Mouse (Mus musculus) lung, embryonic 14.5 days (tissue): Measurements from ENCODE around the gene Igf2r. TPM values are rescaled to one million over a fixed set of nuclear protein-coding genes. Genes with fewer than 3 reads are reported as not detected.
A peak's percentile ranks its signal among the peaks of the same experiment; 100 is the strongest.

Source experiments
- ATAC-seq: fragments of 200-750 bp; cut with Nextera tagmentation; 2 replicates; pipeline ENCODE4 v1.8.0; 2017; ENCODE audit warnings: mild to moderate bottlenecking, moderate TSS enrichment, moderate library complexity; ENCODE audit not compliant: insufficient read depth
- DNase-seq: peaks from one replicate; pipeline ENCODE4 v3.0.0-alpha.2; 2015
- H3K27ac ChIP-seq: fragments of 300-500 bp; sonication (generic); 2 replicates; pipeline ENCODE4 v1.5.1; 2014; ENCODE audit warnings: low read depth, mild to moderate bottlenecking, moderate library complexity
- H3K27me3 ChIP-seq: fragments of 300-500 bp; sonication (generic); 2 replicates; pipeline ENCODE4 v1.6.1; 2014; ENCODE audit warnings: low read length, control low read depth; ENCODE audit not compliant: insufficient read depth
- H3K36me3 ChIP-seq: fragments of 300-500 bp; sonication (generic); 2 replicates; pipeline ENCODE4 v1.6.1; 2014; ENCODE audit warnings: control low read depth; ENCODE audit not compliant: insufficient read depth
- H3K4me1 ChIP-seq: fragments of 300-500 bp; sonication (generic); 2 replicates; pipeline ENCODE4 v1.6.1; 2014; ENCODE audit warnings: antibody characterized with exemption, control low read depth; ENCODE audit not compliant: insufficient read depth
- H3K4me2 ChIP-seq: fragments of 300-500 bp; sonication (generic); 2 replicates; pipeline ENCODE4 v1.6.1; 2014; ENCODE audit warnings: mild to moderate bottlenecking
- H3K4me3 ChIP-seq: fragments of 300-500 bp; sonication (generic); 2 replicates; pipeline ENCODE4 v1.5.1; 2014; ENCODE audit warnings: low read depth, low read length
- H3K9ac ChIP-seq: fragments of 300-500 bp; sonication (generic); 2 replicates; pipeline ENCODE4 v1.6.1; 2014
- H3K9me3 ChIP-seq: fragments of 300-500 bp; sonication (generic); 2 replicates; pipeline ENCODE4 v1.6.1; 2016; ENCODE audit warnings: low read depth, low read length, control low read depth
- CTCF ChIP-seq: IDR thresholded peaks from 2 replicates; pipeline ENCODE4 v1.5.1; 2016; ENCODE audit warnings: antibody characterized with exemption, low read depth
- WGBS: fragments of 180-500 bp; shearing (Covaris S2); extraction: QIAGEN DNeasy Blood & Tissue Kit; methylation state at CpG from one replicate; pipeline ENCODE4 v1.1.7; 2014; 5-methylcytosine and 5-hydroxymethylcytosine counted together
- polyA plus RNA-seq: library from polyadenylated mRNA; unstranded; fragments of >200 nt; fragmentation: Nextera tagmentation; extraction: Ambion mirVana; gene quantifications from 2 replicates; pipeline ENCODE4 v1.2.1, GENCODE M21; 2014

The Igf2r gene
- polyA plus RNA-seq, 1 experiment from 2014 or later = 87.0 TPM

GRCm38 (mm10) chr17:12781101-12781500, 11.6 kb upstream of the Igf2r start:
- H3K4me2 ChIP-seq = peak overlapping the region; percentile 53
- peaks cover 16% of the 10 kb centered on the region; the same call in 1 of the 2 replicates for H3K36me3 ChIP-seq
- peaks cover 36% of the 10 kb centered on the region for H3K4me1 ChIP-seq
- H3K27me3 ChIP-seq = no peaks in the 10 kb centered on the region
- no peak overlapping the region for H3K4me3 ChIP-seq
- 10% methylated on average over 5 of the region's 5 CpGs for WGBS
- H3K27ac ChIP-seq = peak overlapping the region; percentile 91
- DNase-seq = peak; percentile 91
- no peak for TF ChIP-seq CTCF
- peak; percentile 86 for ATAC-seq
- peak overlapping the region; percentile 21; the same call in 1 of the 2 replicates for H3K9ac ChIP-seq
- no peaks in the 10 kb centered on the region for H3K9me3 ChIP-seq

GRCm38 (mm10) chr17:12780125-12780524, 10.7 kb upstream of the Igf2r start:
- Histone ChIP-seq H3K36me3 (peaks cover 20% of the 10 kb centered on the region; the same call in 1 of the 2 replicates), H3K27ac (peak overlapping the region; percentile 91), H3K4me3 (no peak overlapping the region), H3K4me2 (peak overlapping the region; percentile 53), H3K27me3 (no peaks in the 10 kb centered on the region), H3K9me3 (no peaks in the 10 kb centered on the region), H3K4me1 (peaks cover 36% of the 10 kb centered on the region), H3K9ac (peak overlapping the region; percentile 4; the same call in 1 of the 2 replicates)
- no peak for TF ChIP-seq CTCF
- ATAC-seq = peak; percentile 36
- DNase-seq = peak; percentile 72
- WGBS = 11% methylated on average over 8 of the region's 8 CpGs

GRCm38 (mm10) chr17:12779442-12779841, 10.0 kb upstream of the Igf2r start:
- Histone ChIP-seq H3K4me1 (peaks cover 36% of the 10 kb centered on the region), H3K4me2 (peak overlapping the region; percentile 53; the same call in 1 of the 2 replicates), H3K27me3 (no peaks in the 10 kb centered on the region), H3K9ac (no peak overlapping the region), H3K4me3 (no peak overlapping the region), H3K9me3 (no peaks in the 10 kb centered on the region), H3K36me3 (peaks cover 17% of the 10 kb centered on the region; the same call in 1 of the 2 replicates), H3K27ac (peak overlapping the region; percentile 91)
- WGBS = 31% methylated on average over 3 of the region's 3 CpGs
- DNase-seq (peak; percentile 64), ATAC-seq (no peak)
- no peak for TF ChIP-seq CTCF

- H3K4me1 ChIP-seq = peaks cover 3% of the 10 kb centered on the region; the same call in 1 of the 2 replicates
- H3K4me3 ChIP-seq = no peak overlapping the region
- no peak overlapping the region for H3K4me2 ChIP-seq
- DNase-seq = no peak
- no peaks in the 10 kb centered on the region for H3K27me3 ChIP-seq
- 71% methylated on average over 3 of the region's 3 CpGs for WGBS
- peaks cover 4% of the 10 kb centered on the region; the same call in 1 of the 2 replicates for H3K9me3 ChIP-seq
- H3K36me3 ChIP-seq = peaks cover 43% of the 10 kb centered on the region
- H3K27ac ChIP-seq = no peak overlapping the region
- no peak for TF ChIP-seq CTCF
- ATAC-seq = no peak
- H3K9ac ChIP-seq = no peak overlapping the region
These were observed 4.5 kb upstream of the Igf2r start for GRCm38 (mm10) chr17:12773956-12774355.

- Histone ChIP-seq H3K27ac (no peak overlapping the region), H3K9ac (no peak overlapping the region), H3K4me2 (no peak overlapping the region; the same call in 1 of the 2 replicates), H3K36me3 (peaks cover 62% of the 10 kb centered on the region), H3K4me3 (0 out of 2 replicates have a peak overlapping the region, but pooled peaks have one; percentile 71), H3K4me1 (peaks cover 3% of the 10 kb centered on the region; the same call in 1 of the 2 replicates), H3K27me3 (no peaks in the 10 kb centered on the region), H3K9me3 (peaks cover 4% of the 10 kb centered on the region; the same call in 1 of the 2 replicates)
- ATAC-seq = no peak
- no peak for DNase-seq
- WGBS = 79% methylated on average over 5 of the region's 5 CpGs
- no peak for TF ChIP-seq CTCF
These were observed 1.0 kb upstream of the Igf2r start for GRCm38 (mm10) chr17:12770500-12770899.

- Histone ChIP-seq H3K9me3 (peaks cover 4% of the 10 kb centered on the region; the same call in 1 of the 2 replicates), H3K4me3 (peak overlapping the region; percentile 71), H3K27ac (peak overlapping the region; percentile 91), H3K4me1 (peaks cover 3% of the 10 kb centered on the region; the same call in 1 of the 2 replicates), H3K4me2 (peak overlapping the region; percentile 55), H3K36me3 (peaks cover 76% of the 10 kb centered on the region), H3K9ac (peak overlapping the region; percentile 94), H3K27me3 (no peaks in the 10 kb centered on the region)
- WGBS = 21% methylated on average over 41 of the region's 41 CpGs
- DNase-seq (no peak), ATAC-seq (peak; percentile 28; the same call in 1 of the 2 replicates)
- no peak for TF ChIP-seq CTCF
These were observed 767 bp downstream of the Igf2r start for GRCm38 (mm10) chr17:12768415-12769379.
